Mouse (Mus musculus): Measurements from ENCODE around the gene 4930595M18Rik.

4930595M18Rik gene

DNA sequence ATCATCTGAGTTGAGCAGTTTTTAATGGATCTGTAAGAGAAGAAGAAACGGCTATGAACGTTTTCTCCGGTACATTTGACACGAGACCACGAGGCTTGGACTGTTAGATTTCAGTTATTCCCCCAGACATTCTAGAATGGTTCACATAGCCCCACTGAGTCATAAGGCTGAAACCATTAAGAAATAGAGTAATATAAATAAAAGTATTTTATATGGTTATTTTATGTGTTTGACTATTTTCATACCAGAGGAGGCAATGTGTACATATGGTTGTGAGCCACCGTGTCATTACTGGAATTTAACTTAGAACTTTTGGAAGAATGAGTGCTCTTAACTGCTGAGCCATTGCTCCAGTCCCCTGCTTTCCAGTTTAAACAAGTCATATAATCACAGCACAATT is at the start of gene 4930595M18Rik:
Gene 4930595M18Rik, minus strand, starts transcription at position 101 of the 400 bp plus-strand sequence.
- DNase-seq (ENCODE audit: inconsistent age in 2 of 2, low spot score in 1 of 2), result no peak

- DNase-seq (ENCODE audit: inconsistent age in 2 of 2, low spot score in 1 of 2), result no peak
These were observed 14.6 kb upstream of the 4930595M18Rik start for GRCm38 (mm10) chrX:81472500-81472899.
